Mouse (Mus musculus): Measurements from ENCODE around the gene Srcin1. TPM values are rescaled to one million over a fixed set of nuclear protein-coding genes. Genes with fewer than 3 reads are reported as not detected.

Gene Srcin1
- polyA plus RNA-seq, 1 experiment from 2014 or later, result 3.2 TPM

DNA sequence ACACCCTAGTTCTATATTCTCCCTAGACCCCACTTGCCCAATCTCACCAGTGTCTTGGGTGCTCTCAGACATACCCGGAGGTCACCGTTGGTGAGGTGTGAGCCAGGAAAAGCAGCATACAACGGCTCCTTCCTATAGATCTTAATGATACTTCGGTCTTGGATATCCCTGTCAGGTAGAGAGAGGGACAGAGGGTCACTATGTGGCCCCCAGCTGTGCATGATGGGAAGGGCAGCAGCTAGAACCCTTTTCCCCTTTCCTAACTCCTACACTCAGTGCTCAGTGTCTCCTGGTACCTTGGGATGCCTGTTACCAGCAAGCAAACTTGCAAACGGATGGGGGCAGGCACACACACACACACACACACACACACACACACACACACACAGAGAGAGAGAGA is 40.3 kb downstream of the Srcin1 start:
- ATAC-seq (replicated peaks; ENCODE audit: low FRiP score) (no peak), DNase-seq (ENCODE audit: low spot score) (no peak)
- no peaks in the 10 kb centered on the region for H3K36me3 ChIP-seq (ENCODE audit: control insufficient read depth, insufficient read depth, low read length)
- H3K4me2 ChIP-seq (ENCODE audit: low read depth, low read length, severe bottlenecking), result no peak overlapping the region
- no peak overlapping the region for H3K27ac ChIP-seq (ENCODE audit: low read depth, low read length)
- H3K9ac ChIP-seq (ENCODE audit: low read length), result no peak overlapping the region
- H3K4me3 ChIP-seq (ENCODE audit: low read depth, low read length), result no peak overlapping the region
- 54% methylated on average over 5 of the region's 5 CpGs for WGBS
- peaks cover 61% of the 10 kb centered on the region for H3K27me3 ChIP-seq (ENCODE audit: control insufficient read depth, insufficient read depth, low read length)
- peaks cover 24% of the 10 kb centered on the region for H3K4me1 ChIP-seq (replicated peaks; ENCODE audit: control insufficient read depth, insufficient read depth, low read length)
- no peaks in the 10 kb centered on the region for H3K9me3 ChIP-seq (ENCODE audit: control insufficient read depth, low read length)

DNA sequence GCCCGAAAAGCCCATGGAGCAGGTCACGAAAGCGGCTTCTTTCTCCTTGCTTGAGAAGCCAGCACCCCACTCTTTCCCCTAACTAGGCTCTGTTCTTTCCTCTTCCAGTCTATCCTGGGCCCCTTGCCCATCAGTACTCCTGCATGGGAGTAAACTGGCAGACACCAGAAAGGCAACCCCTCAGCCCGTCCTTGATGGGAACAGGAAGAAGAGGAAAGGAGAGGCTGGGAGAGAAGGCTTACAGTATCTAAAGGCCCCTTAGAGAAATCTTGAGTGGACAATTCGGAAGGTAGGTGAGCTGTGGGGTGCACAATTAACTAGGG is 40.7 kb downstream of the Srcin1 start:
- Histone ChIP-seq H3K4me3 (ENCODE audit: low read depth, low read length) (no peak overlapping the region), H3K27me3 (ENCODE audit: control insufficient read depth, insufficient read depth, low read length) (peaks cover 61% of the 10 kb centered on the region), H3K4me1 (replicated peaks; ENCODE audit: control insufficient read depth, insufficient read depth, low read length) (peaks cover 24% of the 10 kb centered on the region), H3K9ac (ENCODE audit: low read length) (no peak overlapping the region), H3K27ac (ENCODE audit: low read depth, low read length) (no peak overlapping the region), H3K36me3 (ENCODE audit: control insufficient read depth, insufficient read depth, low read length) (no peaks in the 10 kb centered on the region), H3K9me3 (ENCODE audit: control insufficient read depth, low read length) (no peaks in the 10 kb centered on the region), H3K4me2 (ENCODE audit: low read depth, low read length, severe bottlenecking) (no peak overlapping the region)
- DNase-seq (ENCODE audit: low spot score), result no peak
- no peak for ATAC-seq (replicated peaks; ENCODE audit: low FRiP score)
- WGBS, result 24% methylated on average over 5 of the region's 5 CpGs

DNA sequence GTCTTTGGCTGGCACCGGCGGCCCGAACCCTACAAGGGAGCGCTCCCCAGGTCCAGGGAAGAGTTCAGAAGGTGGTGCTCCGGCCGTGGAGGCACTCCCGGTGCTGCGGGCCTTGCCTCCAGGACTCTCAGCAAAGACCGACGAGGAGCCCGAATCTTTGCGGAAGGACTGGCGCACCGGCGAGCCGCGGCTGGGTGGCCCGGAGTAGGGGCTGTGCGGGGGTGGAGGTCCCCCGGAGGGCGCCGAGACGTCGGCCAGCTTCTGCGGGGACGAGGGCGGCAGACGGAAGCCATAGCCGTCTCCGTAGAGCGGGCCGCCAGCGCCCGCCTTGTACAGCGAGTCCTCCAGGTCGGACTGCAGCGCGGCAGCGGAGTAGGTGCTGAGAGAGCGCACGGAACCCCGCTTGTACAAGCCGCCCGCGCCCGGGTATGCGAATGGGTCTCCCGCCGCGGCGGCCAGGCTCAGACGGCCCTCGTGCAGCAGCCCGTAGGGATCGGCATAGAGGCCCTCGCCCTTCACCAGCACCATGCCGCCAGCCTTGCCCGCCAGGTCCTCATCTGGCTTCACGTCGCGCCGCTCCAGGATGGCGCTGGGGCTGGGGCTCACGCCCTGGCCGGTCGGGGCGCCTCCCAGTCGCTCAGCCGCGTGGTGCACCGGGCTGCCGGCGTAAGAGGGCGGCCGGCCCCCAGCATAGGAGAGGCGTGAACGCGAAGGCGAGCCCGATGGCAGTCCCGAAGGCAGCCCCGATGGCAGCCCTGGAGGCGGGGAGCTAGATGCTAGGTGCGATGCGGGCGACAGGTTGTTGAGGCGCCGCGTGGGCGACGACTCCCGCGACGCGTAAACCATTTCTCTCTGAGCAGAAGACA is 41.3 kb downstream of the Srcin1 start:
- ATAC-seq (replicated peaks; ENCODE audit: low FRiP score) (no peak), DNase-seq (ENCODE audit: low spot score) (peak; percentile 69)
- H3K27ac ChIP-seq (ENCODE audit: low read depth, low read length), result no peak overlapping the region

DNA sequence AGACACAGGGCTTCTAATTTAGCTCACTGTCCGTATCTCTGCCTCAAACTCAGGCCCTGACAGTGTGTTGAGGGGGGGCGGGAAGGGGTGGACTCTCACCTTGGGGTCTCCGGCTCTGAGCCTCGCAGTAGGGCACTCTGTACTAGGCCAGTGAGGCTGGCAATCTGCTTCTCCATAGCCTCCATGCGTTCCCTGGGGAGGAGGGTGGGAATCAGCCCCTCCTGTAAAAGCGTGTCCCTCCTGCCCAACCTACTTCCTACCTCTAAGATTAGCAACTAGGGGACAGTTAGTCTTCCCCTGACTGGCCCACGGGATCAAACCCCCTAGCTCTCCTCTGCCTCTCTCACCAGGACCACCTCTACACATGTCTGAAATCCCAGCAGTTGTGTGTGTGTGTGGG is 42.3 kb downstream of the Srcin1 start:
- WGBS, result 33% methylated on average over 7 of the region's 7 CpGs
- DNase-seq (ENCODE audit: low spot score), result no peak
- peaks cover 24% of the 10 kb centered on the region for H3K4me1 ChIP-seq (replicated peaks; ENCODE audit: control insufficient read depth, insufficient read depth, low read length)
- no peak overlapping the region for H3K9ac ChIP-seq (ENCODE audit: low read length)
- H3K4me3 ChIP-seq (ENCODE audit: low read depth, low read length), result no peak overlapping the region
- H3K36me3 ChIP-seq (ENCODE audit: control insufficient read depth, insufficient read depth, low read length), result no peaks in the 10 kb centered on the region
- H3K27ac ChIP-seq (ENCODE audit: low read depth, low read length), result no peak overlapping the region
- H3K27me3 ChIP-seq (ENCODE audit: control insufficient read depth, insufficient read depth, low read length), result peaks cover 61% of the 10 kb centered on the region
- no peak for ATAC-seq (replicated peaks; ENCODE audit: low FRiP score)
- no peak overlapping the region for H3K4me2 ChIP-seq (ENCODE audit: low read depth, low read length, severe bottlenecking)
- no peaks in the 10 kb centered on the region for H3K9me3 ChIP-seq (ENCODE audit: control insufficient read depth, low read length)

More for the DNA sequence above, 41.3 kb downstream of the Srcin1 start:
- Histone ChIP-seq H3K4me2 (ENCODE audit: low read depth, low read length, severe bottlenecking) (peak overlapping the region; percentile 33; the same call in 1 of the 2 replicates), H3K4me1 (replicated peaks; ENCODE audit: control insufficient read depth, insufficient read depth, low read length) (peaks cover 24% of the 10 kb centered on the region), H3K4me3 (ENCODE audit: low read depth, low read length) (peak overlapping the region; percentile 14), H3K36me3 (ENCODE audit: control insufficient read depth, insufficient read depth, low read length) (no peaks in the 10 kb centered on the region), H3K9ac (ENCODE audit: low read length) (0 out of 2 replicates have a peak overlapping the region, but pooled peaks have one; percentile 23), H3K9me3 (ENCODE audit: control insufficient read depth, low read length) (no peaks in the 10 kb centered on the region), H3K27me3 (ENCODE audit: control insufficient read depth, insufficient read depth, low read length) (peaks cover 61% of the 10 kb centered on the region)
- WGBS, result 6% methylated on average over 95 of the region's 95 CpGs

DNA sequence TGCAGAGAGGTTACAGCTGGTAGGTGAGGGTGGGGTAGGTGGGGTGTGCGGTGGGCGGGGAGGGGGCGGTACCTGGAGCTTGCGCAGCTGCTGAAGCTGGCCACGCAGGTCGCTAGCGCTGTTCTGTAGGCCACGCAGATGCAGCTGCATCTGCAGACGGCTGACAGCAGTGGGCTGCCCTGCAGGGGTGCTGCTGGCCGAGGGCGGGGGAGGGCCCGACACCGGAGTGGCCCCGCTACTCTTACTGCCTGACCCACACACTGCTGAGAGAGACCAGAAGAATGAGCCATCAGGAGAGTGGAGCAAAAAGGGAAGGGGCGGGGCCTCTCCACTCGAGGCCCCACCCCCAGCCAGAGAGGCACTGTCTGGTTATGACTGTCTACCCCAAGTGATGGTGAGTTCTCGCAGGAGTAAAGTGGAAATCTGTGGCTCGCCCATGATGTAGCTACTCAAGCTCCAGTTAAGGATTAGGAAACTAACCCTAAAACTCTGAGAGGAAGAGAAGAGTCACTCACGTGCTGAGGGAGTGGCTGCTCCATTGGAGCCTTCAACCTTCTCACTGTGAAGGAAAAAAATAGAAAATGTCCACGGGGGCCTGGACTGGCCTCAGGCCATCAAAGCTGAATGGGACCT is 42.9 kb downstream of the Srcin1 start:
- Histone ChIP-seq H3K27ac (ENCODE audit: low read depth, low read length) (no peak overlapping the region), H3K27me3 (ENCODE audit: control insufficient read depth, insufficient read depth, low read length) (peaks cover 60% of the 10 kb centered on the region), H3K4me3 (ENCODE audit: low read depth, low read length) (no peak overlapping the region), H3K4me1 (replicated peaks; ENCODE audit: control insufficient read depth, insufficient read depth, low read length) (peaks cover 24% of the 10 kb centered on the region), H3K36me3 (ENCODE audit: control insufficient read depth, insufficient read depth, low read length) (no peaks in the 10 kb centered on the region), H3K9ac (ENCODE audit: low read length) (no peak overlapping the region), H3K4me2 (ENCODE audit: low read depth, low read length, severe bottlenecking) (peak overlapping the region; percentile 37; the same call in 1 of the 2 replicates), H3K9me3 (ENCODE audit: control insufficient read depth, low read length) (no peaks in the 10 kb centered on the region)
- 5% methylated on average over 20 of the region's 20 CpGs for WGBS
- DNase-seq (ENCODE audit: low spot score), result peak; percentile 70
- ATAC-seq (replicated peaks; ENCODE audit: low FRiP score), result peak; percentile 59; the same call in 1 of the 2 replicates

DNA sequence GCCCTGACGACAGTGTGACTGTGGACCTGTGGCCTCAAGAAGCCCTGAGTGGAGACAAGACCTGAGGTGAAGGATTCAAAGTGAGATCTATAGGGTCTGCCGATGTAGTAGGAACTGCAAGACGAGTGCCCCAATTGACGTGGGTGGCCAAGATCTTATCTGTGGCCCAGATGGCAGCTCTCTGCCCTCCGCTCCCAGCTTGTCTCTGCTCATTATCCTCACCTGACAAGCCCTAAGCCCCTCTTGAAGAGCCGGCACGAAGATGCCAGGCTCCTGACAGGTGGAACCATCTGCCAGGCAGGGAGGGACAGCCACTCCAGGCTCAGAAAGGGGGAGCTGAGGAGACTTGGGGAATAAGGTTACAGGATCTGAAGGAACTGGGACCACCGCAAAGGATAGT is 43.6 kb downstream of the Srcin1 start:
- peak overlapping the region; percentile 81 for H3K4me2 ChIP-seq (ENCODE audit: low read depth, low read length, severe bottlenecking)
- peaks cover 23% of the 10 kb centered on the region for H3K4me1 ChIP-seq (replicated peaks; ENCODE audit: control insufficient read depth, insufficient read depth, low read length)
- 33% methylated on average over 8 of the region's 8 CpGs for WGBS
- ATAC-seq (replicated peaks; ENCODE audit: low FRiP score) (no peak), DNase-seq (ENCODE audit: low spot score) (no peak)
- H3K9ac ChIP-seq (ENCODE audit: low read length), result no peak overlapping the region; the same call in 1 of the 2 replicates
- H3K27ac ChIP-seq (ENCODE audit: low read depth, low read length), result no peak overlapping the region
- no peaks in the 10 kb centered on the region for H3K9me3 ChIP-seq (ENCODE audit: control insufficient read depth, low read length)
- peaks cover 54% of the 10 kb centered on the region for H3K27me3 ChIP-seq (ENCODE audit: control insufficient read depth, insufficient read depth, low read length)
- no peaks in the 10 kb centered on the region for H3K36me3 ChIP-seq (ENCODE audit: control insufficient read depth, insufficient read depth, low read length)
- peak overlapping the region; percentile 31; the same call in 1 of the 2 replicates for H3K4me3 ChIP-seq (ENCODE audit: low read depth, low read length)

DNA sequence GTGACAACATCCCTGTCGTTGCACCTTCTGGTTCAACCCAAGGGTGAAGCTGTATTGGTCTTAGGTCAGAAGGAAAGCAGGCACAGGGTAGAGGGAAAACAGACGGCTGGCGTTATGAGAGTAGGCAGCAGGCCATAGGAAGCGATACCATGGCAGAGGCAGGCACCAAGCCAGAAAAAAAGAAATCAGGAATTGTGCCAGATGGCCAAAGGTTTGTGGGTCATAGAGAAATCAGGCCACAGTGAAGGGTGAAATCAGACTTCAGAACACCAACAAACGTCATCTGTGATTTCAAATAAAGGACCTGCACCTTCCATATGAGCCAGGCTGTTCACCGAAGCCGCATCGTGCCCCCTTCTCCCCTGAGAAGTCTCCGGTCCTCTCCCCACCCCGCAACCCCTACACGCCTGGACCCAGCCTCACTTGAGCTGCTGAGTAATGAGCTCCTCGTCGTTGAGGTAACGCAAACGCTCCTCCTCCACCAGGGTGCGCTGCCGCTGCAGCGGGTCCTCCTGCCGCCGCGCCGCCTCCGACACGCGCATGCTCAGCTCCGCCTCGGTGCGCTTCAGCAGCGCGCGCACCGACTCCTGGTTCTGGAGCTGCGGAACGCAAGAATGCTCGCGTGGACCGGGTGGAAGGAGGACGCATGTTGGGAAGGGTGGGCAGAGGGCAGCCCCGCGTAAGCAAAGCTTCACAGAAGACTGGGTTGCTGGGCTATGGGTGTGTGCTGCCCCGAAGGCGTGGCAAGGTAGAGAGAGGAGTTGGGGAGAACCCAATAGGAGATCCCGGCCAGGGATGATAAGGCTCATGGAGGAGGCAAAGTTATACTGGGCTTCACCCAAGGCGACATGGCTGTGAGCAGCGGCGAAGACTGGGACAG is 44.4 kb downstream of the Srcin1 start:
- peak overlapping the region; percentile 81 for H3K4me2 ChIP-seq (ENCODE audit: low read depth, low read length, severe bottlenecking)
- DNase-seq (ENCODE audit: low spot score) (peak; percentile 95), ATAC-seq (replicated peaks; ENCODE audit: low FRiP score) (peak; percentile 66)
- H3K27me3 ChIP-seq (ENCODE audit: control insufficient read depth, insufficient read depth, low read length), result peaks cover 47% of the 10 kb centered on the region
- no peaks in the 10 kb centered on the region for H3K9me3 ChIP-seq (ENCODE audit: control insufficient read depth, low read length)
- H3K27ac ChIP-seq (ENCODE audit: low read depth, low read length), result no peak overlapping the region
- 8% methylated on average over 46 of the region's 46 CpGs for WGBS
- peaks cover 15% of the 10 kb centered on the region for H3K4me1 ChIP-seq (replicated peaks; ENCODE audit: control insufficient read depth, insufficient read depth, low read length)
- H3K9ac ChIP-seq (ENCODE audit: low read length), result peak overlapping the region; percentile 47; the same call in 1 of the 2 replicates
- no peaks in the 10 kb centered on the region for H3K36me3 ChIP-seq (ENCODE audit: control insufficient read depth, insufficient read depth, low read length)
- peak overlapping the region; percentile 31; the same call in 1 of the 2 replicates for H3K4me3 ChIP-seq (ENCODE audit: low read depth, low read length)

DNA sequence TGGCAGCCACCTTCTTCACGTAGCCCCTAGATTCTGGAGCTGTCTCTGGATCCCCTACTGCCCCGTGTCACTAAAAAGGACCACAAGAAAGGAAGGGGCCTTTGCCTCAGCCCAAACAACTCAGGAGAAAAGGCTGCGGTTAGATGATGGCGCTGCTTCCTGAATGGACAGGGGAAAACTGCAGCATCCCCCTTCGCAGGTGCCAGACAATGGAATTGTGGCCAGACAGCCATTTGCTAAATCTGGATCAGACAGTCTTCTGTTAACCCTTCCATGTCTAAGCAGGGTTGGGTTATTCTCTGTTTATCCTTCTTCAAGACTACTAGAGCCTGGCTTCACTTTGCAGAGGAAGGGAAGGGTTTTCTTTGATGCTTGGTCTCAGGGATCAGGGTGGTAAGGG is 45.0 kb downstream of the Srcin1 start:
- ATAC-seq (replicated peaks; ENCODE audit: low FRiP score) (no peak), DNase-seq (ENCODE audit: low spot score) (no peak)
- peaks cover 11% of the 10 kb centered on the region for H3K4me1 ChIP-seq (replicated peaks; ENCODE audit: control insufficient read depth, insufficient read depth, low read length)
- WGBS, result 73% methylated on average over 5 of the region's 5 CpGs
- peaks cover 40% of the 10 kb centered on the region for H3K27me3 ChIP-seq (ENCODE audit: control insufficient read depth, insufficient read depth, low read length)
- H3K9me3 ChIP-seq (ENCODE audit: control insufficient read depth, low read length), result no peaks in the 10 kb centered on the region
- H3K36me3 ChIP-seq (ENCODE audit: control insufficient read depth, insufficient read depth, low read length), result no peaks in the 10 kb centered on the region
- H3K4me2 ChIP-seq (ENCODE audit: low read depth, low read length, severe bottlenecking), result no peak overlapping the region
- no peak overlapping the region; the same call in 1 of the 2 replicates for H3K9ac ChIP-seq (ENCODE audit: low read length)
- H3K4me3 ChIP-seq (ENCODE audit: low read depth, low read length), result no peak overlapping the region
- H3K27ac ChIP-seq (ENCODE audit: low read depth, low read length), result no peak overlapping the region

Data from forebrain, embryonic 11.5 days (tissue).